Mouse (Mus musculus) layer of hippocampus, adult 18-20 months (tissue): Measurements from ENCODE around the gene Ccdc85b. TPM values are rescaled to one million over a fixed set of nuclear protein-coding genes. Genes with fewer than 3 reads are reported as not detected.
A peak's percentile ranks its signal among the peaks of the same experiment; 100 is the strongest.

Source experiments
- DNase-seq, 2 experiments: peaks; one replicate each; pipeline ENCODE4 v3.0.0; 2022; ENCODE audit warnings: low spot score in 2 of 2
- total RNA-seq, 2 experiments: library from RNA; stranded (reverse); gene quantifications; 2 replicates each; pipeline ENCODE4 v1.2.3; 2021

The Ccdc85b gene
- total RNA-seq, 2 experiments from 2014 or later = 36.5 to 37.0 TPM

- DNase-seq = peak; percentile 96 to 98
Observed at GRCm38 (mm10) chr19:5456922-5457745, 560 bp downstream of the Ccdc85b start.

- no peak for DNase-seq
Observed at GRCm38 (mm10) chr19:5456241-5456921, 1.3 kb downstream of the Ccdc85b start.

GRCm38 (mm10) chr19:5455568-5455967, 2.1 kb downstream of the Ccdc85b start:
- no peak for DNase-seq

- DNase-seq = no peak
Observed at GRCm38 (mm10) chr19:5455037-5455436, 2.7 kb downstream of the Ccdc85b start.

- DNase-seq = no peak
Observed at GRCm38 (mm10) chr19:5451766-5452165, 5.9 kb downstream of the Ccdc85b start.

GRCm38 (mm10) chr19:5449673-5450072, 8.0 kb downstream of the Ccdc85b start:
- DNase-seq = no peak

GRCm38 (mm10) chr19:5448354-5449150, 9.1 kb downstream of the Ccdc85b start:
- no peak for DNase-seq

- peak in 1 of 2 experiments; percentile 67 for DNase-seq
Observed at GRCm38 (mm10) chr19:5447515-5448353, 10.0 kb downstream of the Ccdc85b start, which contains the start of gene Fosl1. Fosl1 (plus strand) TSS chr19:5447547.

GRCm38 (mm10) chr19:5445747-5446146, 11.9 kb downstream of the Ccdc85b start:
- no peak for DNase-seq

GRCm38 (mm10) chr19:5444954-5445353, 12.7 kb downstream of the Ccdc85b start:
- no peak for DNase-seq

- DNase-seq = no peak
Observed at GRCm38 (mm10) chr19:5444371-5444908, 13.3 kb downstream of the Ccdc85b start.

- no peak for DNase-seq
Observed at GRCm38 (mm10) chr19:5433951-5434350, 23.7 kb downstream of the Ccdc85b start.

- DNase-seq = no peak
Observed at GRCm38 (mm10) chr19:5432992-5433852, 24.5 kb downstream of the Ccdc85b start.

- DNase-seq = no peak
Observed at GRCm38 (mm10) chr19:5431911-5432464, 25.7 kb downstream of the Ccdc85b start.

GRCm38 (mm10) chr19:5430408-5430807, 27.3 kb downstream of the Ccdc85b start:
- DNase-seq = no peak

GRCm38 (mm10) chr19:5429806-5430205, 27.9 kb downstream of the Ccdc85b start:
- DNase-seq = no peak

- DNase-seq = no peak
Observed at GRCm38 (mm10) chr19:5429219-5429618, 28.5 kb downstream of the Ccdc85b start.

GRCm38 (mm10) chr19:5428083-5428482, 29.6 kb downstream of the Ccdc85b start:
- DNase-seq = no peak

- DNase-seq = no peak
Observed at GRCm38 (mm10) chr19:5426640-5427290, 30.9 kb downstream of the Ccdc85b start.
